Mouse (Mus musculus): ENCODE measurements at regions not wholly inside any gene's neighbourhood (a gene's known extent, or its start where the extent isn't known, plus 50 kb on each side); places are given as distances from the start of the nearest gene placed in this dataset.

DNA sequence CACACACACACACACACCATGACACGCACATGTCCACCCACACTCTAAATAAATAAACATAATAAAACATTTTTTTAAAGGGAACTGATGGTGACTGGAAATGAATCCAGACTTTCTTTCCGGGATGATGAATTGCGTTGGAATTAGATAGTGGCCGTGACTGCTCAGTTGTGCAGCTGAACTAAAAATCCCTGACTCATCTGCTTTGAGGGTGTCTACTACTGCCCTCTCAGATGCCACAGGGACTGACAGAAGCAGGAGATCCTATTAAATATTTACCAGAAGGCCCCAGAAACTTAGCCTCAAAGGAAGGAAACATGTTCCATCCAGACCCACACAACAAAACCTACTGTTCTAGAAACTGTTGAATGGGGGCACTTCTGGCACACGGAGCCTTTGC lies 65.7 kb downstream of the Polr2m start:
- Histone ChIP-seq H3K4me1 (ENCODE audit: control insufficient read depth, insufficient read depth, low read length) (no peaks in the 10 kb centered on the region), H3K27me3 (ENCODE audit: control insufficient read depth, insufficient read depth, low read length) (no peaks in the 10 kb centered on the region), H3K27ac (ENCODE audit: control insufficient read depth, insufficient read depth, low read depth, low read length) (no peak overlapping the region), H3K4me3 (ENCODE audit: control insufficient read depth, low read depth, low read length) (no peak overlapping the region), H3K36me3 (ENCODE audit: control insufficient read depth, insufficient read depth, low read length) (no peaks in the 10 kb centered on the region)
- TF ChIP-seq CTCF (IDR thresholded peaks at IDR 0.05; ENCODE audit: control insufficient read depth, insufficient read depth, insufficient replicate concordance, low read depth, low read length) (no peak), POLR2A (IDR thresholded peaks at IDR 0.05; ENCODE audit: control insufficient read depth, low read depth, low read length) (no peak)

GRCm38 (mm10) chr9:71418531-71418930 lies 67.2 kb downstream of the Polr2m start:
- H3K4me1 ChIP-seq (ENCODE audit: control insufficient read depth, insufficient read depth, low read length) = no peaks in the 10 kb centered on the region
- H3K27ac ChIP-seq (ENCODE audit: control insufficient read depth, insufficient read depth, low read depth, low read length) = no peak overlapping the region
- H3K36me3 ChIP-seq (ENCODE audit: control insufficient read depth, insufficient read depth, low read length) = no peaks in the 10 kb centered on the region
- H3K4me3 ChIP-seq (ENCODE audit: control insufficient read depth, low read depth, low read length) = no peak overlapping the region
- no peaks in the 10 kb centered on the region for H3K27me3 ChIP-seq (ENCODE audit: control insufficient read depth, insufficient read depth, low read length)
- TF ChIP-seq CTCF (IDR thresholded peaks at IDR 0.05; ENCODE audit: control insufficient read depth, insufficient read depth, insufficient replicate concordance, low read depth, low read length) (no peak), POLR2A (IDR thresholded peaks at IDR 0.05; ENCODE audit: control insufficient read depth, low read depth, low read length) (no peak)

GRCm38 (mm10) chr9:71417248-71417647 lies 68.5 kb downstream of the Polr2m start:
- Histone ChIP-seq H3K27me3 (ENCODE audit: control insufficient read depth, insufficient read depth, low read length) (no peaks in the 10 kb centered on the region), H3K27ac (ENCODE audit: control insufficient read depth, insufficient read depth, low read depth, low read length) (no peak overlapping the region), H3K4me3 (ENCODE audit: control insufficient read depth, low read depth, low read length) (no peak overlapping the region)

GRCm38 (mm10) chr9:71411171-71411570 lies 74.6 kb downstream of the Polr2m start:
- H3K27me3 ChIP-seq (ENCODE audit: control insufficient read depth, insufficient read depth, low read length) = no peaks in the 10 kb centered on the region
- H3K4me1 ChIP-seq (ENCODE audit: control insufficient read depth, insufficient read depth, low read length) = no peaks in the 10 kb centered on the region
- no peaks in the 10 kb centered on the region for H3K36me3 ChIP-seq (ENCODE audit: control insufficient read depth, insufficient read depth, low read length)
- TF ChIP-seq CTCF (IDR thresholded peaks at IDR 0.05; ENCODE audit: control insufficient read depth, insufficient read depth, insufficient replicate concordance, low read depth, low read length) (no peak), POLR2A (IDR thresholded peaks at IDR 0.05; ENCODE audit: control insufficient read depth, low read depth, low read length) (no peak)
- H3K4me3 ChIP-seq (ENCODE audit: control insufficient read depth, low read depth, low read length) = no peak overlapping the region
- H3K27ac ChIP-seq (ENCODE audit: control insufficient read depth, insufficient read depth, low read depth, low read length) = no peak overlapping the region

More at GRCm38 (mm10) chr9:71417248-71417647, 68.5 kb downstream of the Polr2m start:
- Histone ChIP-seq H3K4me1 (ENCODE audit: control insufficient read depth, insufficient read depth, low read length) (no peaks in the 10 kb centered on the region), H3K36me3 (ENCODE audit: control insufficient read depth, insufficient read depth, low read length) (no peaks in the 10 kb centered on the region)
- TF ChIP-seq CTCF (IDR thresholded peaks at IDR 0.05; ENCODE audit: control insufficient read depth, insufficient read depth, insufficient replicate concordance, low read depth, low read length) (no peak), POLR2A (IDR thresholded peaks at IDR 0.05; ENCODE audit: control insufficient read depth, low read depth, low read length) (no peak)

DNA sequence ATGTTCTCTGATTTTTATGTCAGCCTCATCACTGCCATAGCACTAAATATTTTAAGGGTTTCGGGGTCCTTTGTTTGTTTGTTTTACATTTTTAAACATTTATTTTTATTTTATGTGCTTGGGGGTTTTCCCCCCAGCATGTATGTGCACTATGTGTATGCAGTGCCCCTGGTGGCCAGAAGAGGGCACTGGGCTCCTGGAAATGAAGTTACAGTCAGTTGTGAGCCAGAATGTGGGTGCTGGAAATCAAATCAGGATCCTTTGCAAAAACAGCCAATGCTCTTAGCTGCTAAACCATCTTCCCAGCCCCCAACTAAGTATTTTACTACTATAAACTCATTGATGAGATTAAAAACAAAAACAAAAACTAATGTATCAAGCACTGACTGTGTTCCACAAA lies 75.8 kb downstream of the Polr2m start:
- H3K36me3 ChIP-seq (ENCODE audit: control insufficient read depth, insufficient read depth, low read length) = no peaks in the 10 kb centered on the region
- H3K4me1 ChIP-seq (ENCODE audit: control insufficient read depth, insufficient read depth, low read length) = no peaks in the 10 kb centered on the region
- H3K4me3 ChIP-seq (ENCODE audit: control insufficient read depth, low read depth, low read length) = no peak overlapping the region
- TF ChIP-seq POLR2A (IDR thresholded peaks at IDR 0.05; ENCODE audit: control insufficient read depth, low read depth, low read length) = no peak
- peak; percentile 51; the same call in 1 of the 2 replicates for TF ChIP-seq CTCF (IDR thresholded peaks at IDR 0.05; ENCODE audit: control insufficient read depth, insufficient read depth, insufficient replicate concordance, low read depth, low read length)
- no peaks in the 10 kb centered on the region for H3K27me3 ChIP-seq (ENCODE audit: control insufficient read depth, insufficient read depth, low read length)
- no peak overlapping the region for H3K27ac ChIP-seq (ENCODE audit: control insufficient read depth, insufficient read depth, low read depth, low read length)

GRCm38 (mm10) chr9:71408946-71409345 lies 76.8 kb downstream of the Polr2m start:
- H3K36me3 ChIP-seq (ENCODE audit: control insufficient read depth, insufficient read depth, low read length) = no peaks in the 10 kb centered on the region
- H3K4me3 ChIP-seq (ENCODE audit: control insufficient read depth, low read depth, low read length) = no peak overlapping the region

GRCm38 (mm10) chr9:71404396-71405135 lies 81.2 kb downstream of the Polr2m start:
- no peaks in the 10 kb centered on the region for H3K27me3 ChIP-seq (ENCODE audit: control insufficient read depth, insufficient read depth, low read length)
- H3K4me1 ChIP-seq (ENCODE audit: control insufficient read depth, insufficient read depth, low read length) = no peaks in the 10 kb centered on the region
- H3K4me3 ChIP-seq (ENCODE audit: control insufficient read depth, low read depth, low read length) = no peak overlapping the region
- no peak overlapping the region for H3K27ac ChIP-seq (ENCODE audit: control insufficient read depth, insufficient read depth, low read depth, low read length)
- H3K36me3 ChIP-seq (ENCODE audit: control insufficient read depth, insufficient read depth, low read length) = no peaks in the 10 kb centered on the region
- TF ChIP-seq POLR2A (IDR thresholded peaks at IDR 0.05; ENCODE audit: control insufficient read depth, low read depth, low read length) = no peak
- no peak for TF ChIP-seq CTCF (IDR thresholded peaks at IDR 0.05; ENCODE audit: control insufficient read depth, insufficient read depth, insufficient replicate concordance, low read depth, low read length)

More at GRCm38 (mm10) chr9:71408946-71409345, 76.8 kb downstream of the Polr2m start:
- Histone ChIP-seq H3K27ac (ENCODE audit: control insufficient read depth, insufficient read depth, low read depth, low read length) (no peak overlapping the region), H3K27me3 (ENCODE audit: control insufficient read depth, insufficient read depth, low read length) (no peaks in the 10 kb centered on the region), H3K4me1 (ENCODE audit: control insufficient read depth, insufficient read depth, low read length) (no peaks in the 10 kb centered on the region)
- TF ChIP-seq CTCF (IDR thresholded peaks at IDR 0.05; ENCODE audit: control insufficient read depth, insufficient read depth, insufficient replicate concordance, low read depth, low read length) (no peak), POLR2A (IDR thresholded peaks at IDR 0.05; ENCODE audit: control insufficient read depth, low read depth, low read length) (no peak)
